Mouse (Mus musculus) spleen, adult 2 months (tissue): ENCODE results near the gene Igsf10.

Experiments
- CTCF ChIP-seq: fragments of 200-500 bp; IDR thresholded peaks from 2 replicates; pipeline ENCODE4 v1.5.1; 2011; ENCODE audit warnings: mild to moderate bottlenecking, inconsistent platforms; ENCODE audit not compliant: insufficient read depth, insufficient read length, insufficient replicate concordance; ENCODE audit errors: extremely low read depth
- POLR2A ChIP-seq: fragments of 200-500 bp; IDR thresholded peaks from 2 replicates; pipeline ENCODE4 v1.6.1; 2011; ENCODE audit warnings: low read depth, low read length, inconsistent platforms

GRCm38 (mm10) chr3:59361895-59362294 lies 17.7 kb upstream of the Igsf10 start:
- no peak for TF ChIP-seq CTCF
- no peak for TF ChIP-seq POLR2A
